Mouse (Mus musculus): ENCODE results near the gene Ddx20.

- no peak for TF ChIP-seq POLR2A (IDR thresholded peaks at IDR 0.05; ENCODE audit: insufficient read depth, low read depth, low read length)
- peak; percentile 70; the same call in 1 of the 2 replicates for TF ChIP-seq EP300 (IDR thresholded peaks at IDR 0.05; ENCODE audit: insufficient read depth, low read depth, low read length)
Measured at GRCm38 (mm10) chr3:105642186-105642585, 45.2 kb downstream of the Ddx20 start.

Data from heart, adult 2 months (tissue).